Mouse (Mus musculus) liver, embryonic 14.5 days (tissue): ENCODE measurements around the gene Adam15. TPM values are rescaled to one million over a fixed set of nuclear protein-coding genes. Genes with fewer than 3 reads are reported as not detected.

ENCODE experiments used
- ATAC-seq: fragments of 200-750 bp; cut with Nextera tagmentation; 2 replicates; pipeline ENCODE4 v1.8.0; 2017; ENCODE audit warnings: moderate number of reproducible peaks, mild to moderate bottlenecking, moderate library complexity; ENCODE audit not compliant: insufficient read depth
- DNase-seq, 3 experiments: peaks; one replicate each; pipeline ENCODE4 v3.0.0-alpha.2; 2012 to 2013; ENCODE audit warnings: low read depth in 3 of 3, low spot score in 3 of 3
- H3K27ac ChIP-seq: fragments of 300-500 bp; sonication (generic); 2 replicates; pipeline ENCODE4 v1.5.1; 2014; ENCODE audit warnings: moderate library complexity, mild to moderate bottlenecking, control low read depth, inconsistent platforms
- H3K27me3 ChIP-seq: fragments of 300-500 bp; sonication (generic); 2 replicates; pipeline ENCODE4 v1.6.1; 2014; ENCODE audit warnings: mild to moderate bottlenecking, low read length, moderate library complexity; ENCODE audit not compliant: control insufficient read depth, insufficient read depth
- H3K36me3 ChIP-seq: fragments of 300-500 bp; sonication (generic); replicated peaks from 2 replicates; pipeline ENCODE4 v1.6.1; 2014; ENCODE audit warnings: low read depth; ENCODE audit not compliant: control insufficient read depth, insufficient read depth
- H3K4me1 ChIP-seq, 2 experiments: fragments of 200-500 bp in 1 of 2; fragments of 300-500 bp in 1 of 2; sonication (generic) in 1 of 2; replicated peaks; 2 replicates each; pipeline ENCODE4 v1.6.1; 2012 to 2014; ENCODE audit warnings: antibody characterized with exemption in 1 of 2, inconsistent platforms in 1 of 2, low read length in 1 of 2; ENCODE audit not compliant: control insufficient read depth in 2 of 2, insufficient read depth in 2 of 2
- H3K4me2 ChIP-seq: fragments of 300-500 bp; sonication (generic); 2 replicates; pipeline ENCODE4 v1.6.1; 2014; ENCODE audit warnings: low read depth, mild to moderate bottlenecking, control low read depth, moderate library complexity
- H3K4me3 ChIP-seq, 2 experiments: fragments of 200-500 bp in 1 of 2; fragments of 300-500 bp in 1 of 2; sonication (generic) in 1 of 2; 2 replicates each; pipeline ENCODE4 v1.5.1; 2012 to 2014; ENCODE audit warnings: low read depth in 2 of 2, low read length in 2 of 2, mild to moderate bottlenecking in 2 of 2, control low read depth in 1 of 2, inconsistent platforms in 1 of 2, moderate library complexity in 1 of 2; ENCODE audit not compliant: insufficient read depth in 1 of 2
- H3K9ac ChIP-seq: fragments of 300-500 bp; sonication (generic); replicated peaks from 2 replicates; pipeline ENCODE4 v1.6.1; 2014; ENCODE audit warnings: mild to moderate bottlenecking, control low read depth, moderate library complexity
- H3K9me3 ChIP-seq: fragments of 300-500 bp; sonication (generic); 2 replicates; pipeline ENCODE4 v1.6.1; 2016; ENCODE audit warnings: low read length, mixed read lengths; ENCODE audit not compliant: control insufficient read depth
- CTCF ChIP-seq: IDR thresholded peaks from 2 replicates; pipeline ENCODE4 v1.5.1; 2016; ENCODE audit warnings: antibody characterized with exemption, low read depth, control low read depth
- EP300 ChIP-seq: IDR thresholded peaks from 2 replicates; pipeline ENCODE4 v1.6.1; 2016; ENCODE audit warnings: antibody characterized with exemption, low read depth
- WGBS: fragments of 180-500 bp; shearing (Covaris S2); extraction: QIAGEN DNeasy Blood & Tissue Kit; methylation state at CpG from one replicate; pipeline ENCODE4 v1.1.7; 2014; ENCODE audit not compliant: insufficient replicate concordance; 5-methylcytosine and 5-hydroxymethylcytosine counted together
- polyA plus RNA-seq, 2 experiments: library from polyadenylated mRNA; depleted of rRNA in 1 of 2; stranded (reverse) in 1 of 2; unstranded in 1 of 2; fragments of >200 nt; fragmentation: Nextera tagmentation in 1 of 2; extraction: Ambion mirVana in 1 of 2; gene quantifications; 2 replicates each; pipeline versions ENCODE4 v1.2.1 to v1.2.3; 2012 to 2014

Gene Adam15
- polyA plus RNA-seq, 2 experiments: 4.9 to 6.2 TPM

DNA sequence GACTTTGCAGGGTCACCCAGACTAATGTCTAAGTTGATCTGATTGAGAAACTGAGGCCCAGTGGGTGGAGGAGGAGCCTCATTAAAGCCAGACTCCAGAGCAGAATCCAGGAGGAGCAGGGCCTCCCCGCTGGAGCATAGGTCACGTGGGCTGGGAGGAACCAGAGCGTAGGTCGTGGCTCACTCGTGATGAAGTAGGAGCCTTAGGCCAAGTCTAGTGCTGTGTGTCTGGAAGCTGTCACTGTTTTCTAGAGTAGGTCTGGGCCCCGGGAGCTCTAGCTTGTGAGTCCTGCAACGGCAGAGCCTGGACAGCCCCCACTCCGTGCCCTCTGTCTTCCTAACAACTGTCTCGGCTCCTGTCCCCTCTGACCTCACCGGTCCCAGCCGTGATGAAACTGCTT, 17.5 kb upstream of the Adam15 start:
- ATAC-seq: no peak
- H3K4me2 ChIP-seq: no peak overlapping the region
- WGBS: 58% methylated on average over 11 of the region's 11 CpGs

DNA sequence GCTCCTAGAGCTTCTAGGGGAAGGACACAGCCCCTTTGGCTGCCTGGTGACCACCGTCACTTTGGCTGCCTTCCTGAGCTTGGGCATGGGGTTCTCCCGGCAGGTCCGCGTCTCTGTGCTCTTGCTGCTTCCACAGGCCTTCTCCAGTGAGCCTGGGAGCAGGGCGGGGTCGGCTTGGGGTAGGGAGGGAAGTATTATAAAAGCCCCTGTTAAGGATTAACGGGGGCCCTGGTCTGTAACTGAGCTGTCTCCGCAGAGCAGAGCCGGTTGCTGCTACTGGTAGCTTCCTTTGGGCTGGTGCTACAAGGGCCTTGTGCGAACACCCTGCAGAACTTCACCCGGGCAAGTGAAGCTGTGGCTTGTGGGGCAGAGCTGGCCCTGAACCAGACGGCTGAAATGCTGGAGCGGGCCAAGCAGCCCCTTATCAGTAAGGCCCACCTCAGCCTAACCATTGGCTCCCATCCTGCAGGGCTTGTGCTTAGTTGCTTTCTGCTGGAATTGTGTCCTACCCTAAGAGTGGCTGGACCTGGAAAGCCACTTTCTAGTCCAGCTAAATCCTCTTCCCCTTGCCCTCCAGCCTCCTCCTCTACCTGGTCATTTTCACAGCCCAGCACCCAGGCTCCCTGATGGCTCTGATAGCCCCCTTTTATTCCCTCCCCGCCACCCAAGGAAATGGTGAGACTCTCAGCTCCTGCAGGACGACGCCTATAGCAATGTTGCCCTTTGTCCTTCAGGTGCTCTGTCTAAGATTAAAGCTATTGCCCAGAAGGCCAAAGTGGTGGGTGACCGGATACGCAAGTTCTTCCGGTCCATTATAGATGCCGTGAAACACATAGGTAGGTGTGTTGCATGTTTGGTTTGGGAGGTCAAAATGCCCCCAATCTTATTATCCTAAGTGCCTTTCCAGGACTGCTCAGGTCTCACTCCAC, 16.0 kb upstream of the Adam15 start:
- Histone ChIP-seq H3K9ac (no peak overlapping the region), H3K36me3 (no peaks in the 10 kb centered on the region), H3K27me3 (no peaks in the 10 kb centered on the region), H3K9me3 (no peaks in the 10 kb centered on the region), H3K27ac (no peak overlapping the region), H3K4me3 (no peak overlapping the region), H3K4me1 (no peaks in the 10 kb centered on the region), H3K4me2 (no peak overlapping the region)
- WGBS: 66% methylated on average over 20 of the region's 20 CpGs
- ATAC-seq (no peak), DNase-seq (no peak)
- TF ChIP-seq CTCF (no peak), EP300 (no peak)

More for the DNA sequence above, 17.5 kb upstream of the Adam15 start:
- no peak for DNase-seq
- no peaks in the 10 kb centered on the region for H3K36me3 ChIP-seq
- H3K4me3 ChIP-seq: no peak overlapping the region
- no peak overlapping the region for H3K9ac ChIP-seq
- TF ChIP-seq CTCF: no peak
- no peak for TF ChIP-seq EP300
- H3K9me3 ChIP-seq: no peaks in the 10 kb centered on the region
- H3K27me3 ChIP-seq: no peaks in the 10 kb centered on the region
- H3K27ac ChIP-seq: no peak overlapping the region
- no peaks in the 10 kb centered on the region for H3K4me1 ChIP-seq

DNA sequence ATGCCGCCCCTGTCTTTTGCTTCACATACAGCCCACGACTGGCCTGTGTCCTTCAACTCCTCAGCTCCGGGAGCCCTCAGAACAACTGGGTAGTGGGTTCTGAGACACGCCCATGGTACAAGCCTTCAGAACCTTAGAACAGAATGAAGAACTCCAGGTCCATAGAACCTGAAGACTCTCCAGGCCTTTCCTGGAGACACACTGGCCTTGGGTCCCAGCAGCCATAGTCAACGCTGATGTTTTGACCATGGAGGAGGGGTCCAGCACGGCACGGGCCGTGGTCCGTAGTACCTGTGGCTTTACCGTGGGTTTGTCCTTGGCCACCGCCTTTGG, 15.3 kb upstream of the Adam15 start, which contains the start of gene Dcst1:
TSS of gene Dcst1 (minus strand) at position 101 of the 333 bp plus-strand sequence.
- Histone ChIP-seq H3K27me3 (no peaks in the 10 kb centered on the region), H3K9me3 (no peaks in the 10 kb centered on the region), H3K9ac (no peak within 1 kb of the TSS), H3K4me1 (no peaks in the 10 kb centered on the region), H3K4me3 (no peak within 1 kb of the TSS), H3K27ac (no peak within 1 kb of the TSS), H3K4me2 (no peak within 1 kb of the TSS), H3K36me3 (no peaks in the 10 kb centered on the region)
- 73% methylated on average over 11 of the region's 11 CpGs for WGBS
- no peak for ATAC-seq
- DNase-seq: no peak
- TF ChIP-seq EP300 (no peak), CTCF (no peak)

DNA sequence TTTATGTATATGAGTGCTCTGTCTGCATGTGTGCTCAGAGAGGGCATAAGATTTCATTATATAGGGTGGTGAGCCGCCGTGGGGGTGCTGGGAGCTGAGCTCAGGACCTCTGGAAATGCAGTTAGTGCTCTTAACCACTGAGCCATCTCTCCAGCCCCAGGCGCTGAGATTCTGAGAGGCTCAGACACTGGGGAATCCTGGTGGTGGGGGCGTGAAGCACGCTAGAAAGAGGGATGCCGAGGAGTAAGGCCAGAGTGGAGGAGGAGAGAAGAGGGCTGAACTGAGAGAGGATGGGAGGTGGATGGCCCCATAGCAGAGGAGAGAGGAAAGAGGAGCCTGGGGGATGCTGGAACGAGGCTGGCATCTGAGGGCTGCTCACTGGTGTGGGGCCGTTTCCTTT, 14.8 kb upstream of the Adam15 start:
- no peak overlapping the region for H3K9ac ChIP-seq

DNA sequence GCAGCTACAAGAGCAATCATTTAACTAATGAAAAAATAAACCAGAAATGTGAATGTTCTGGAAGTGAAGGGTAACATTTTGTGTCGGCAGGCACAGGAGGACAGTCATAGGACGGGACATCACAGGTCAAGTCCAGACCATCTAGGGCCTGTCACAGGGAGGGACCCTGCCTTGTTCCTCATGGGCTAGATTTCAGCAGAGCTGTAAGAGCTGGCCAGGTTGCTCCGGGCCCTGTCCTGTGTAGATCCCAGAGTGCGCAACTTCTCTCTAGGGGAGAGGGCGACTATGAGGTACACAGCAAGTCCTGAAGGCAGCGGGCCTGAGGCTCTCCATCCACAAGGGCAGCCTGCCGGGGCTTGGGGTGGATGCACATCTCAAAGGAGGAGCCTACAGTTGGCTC, 11.9 kb upstream of the Adam15 start, which contains the start of gene Dcst2:
TSS of gene Dcst2 (plus strand) at position 301 of the 400 bp plus-strand sequence.
- no peaks in the 10 kb centered on the region for H3K27me3 ChIP-seq
- DNase-seq (no peak), ATAC-seq (no peak)
- WGBS: 68% methylated on average over 7 of the region's 7 CpGs
- H3K4me1 ChIP-seq: no peaks in the 10 kb centered on the region
- no peak within 1 kb of the TSS for H3K4me3 ChIP-seq
- no peak within 1 kb of the TSS for H3K9ac ChIP-seq
- H3K9me3 ChIP-seq: no peaks in the 10 kb centered on the region
- no peak within 1 kb of the TSS for H3K27ac ChIP-seq
- H3K4me2 ChIP-seq: no peak within 1 kb of the TSS
- TF ChIP-seq CTCF: no peak
- TF ChIP-seq EP300: no peak
- H3K36me3 ChIP-seq: no peaks in the 10 kb centered on the region

More for the DNA sequence above, 14.8 kb upstream of the Adam15 start:
- Histone ChIP-seq H3K4me2 (no peak overlapping the region), H3K4me1 (no peaks in the 10 kb centered on the region), H3K9me3 (no peaks in the 10 kb centered on the region), H3K4me3 (no peak overlapping the region), H3K27me3 (no peaks in the 10 kb centered on the region), H3K36me3 (no peaks in the 10 kb centered on the region), H3K27ac (no peak overlapping the region)
- WGBS: 66% methylated on average over 8 of the region's 8 CpGs
- TF ChIP-seq EP300: no peak
- ATAC-seq (no peak), DNase-seq (no peak)
